Mouse (Mus musculus): Measurements from ENCODE around the gene Rab3a.
A peak's percentile ranks its signal among the peaks of the same experiment; 100 is the strongest.

Rab3a gene

DNA sequence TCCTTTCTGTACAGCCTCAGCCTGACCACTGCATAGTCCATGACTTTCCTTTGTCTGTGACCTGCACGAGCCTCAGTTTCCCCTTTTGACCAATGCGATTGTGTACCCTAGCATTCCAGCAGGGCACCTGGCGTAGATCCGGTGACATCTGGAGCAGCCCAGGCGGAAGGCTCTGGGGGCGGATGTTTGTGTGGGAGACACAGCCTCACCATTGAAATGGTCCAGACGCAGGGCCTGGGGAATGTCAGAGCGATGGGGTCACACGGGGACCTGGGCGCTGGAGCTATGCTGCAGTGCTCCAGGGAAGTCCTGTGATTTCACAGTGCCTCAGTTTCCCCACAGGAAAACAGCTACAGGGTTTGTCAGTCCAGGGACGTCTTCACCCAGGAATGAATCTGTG is 12.3 kb upstream of the Rab3a start:
- no peak for DNase-seq

DNA sequence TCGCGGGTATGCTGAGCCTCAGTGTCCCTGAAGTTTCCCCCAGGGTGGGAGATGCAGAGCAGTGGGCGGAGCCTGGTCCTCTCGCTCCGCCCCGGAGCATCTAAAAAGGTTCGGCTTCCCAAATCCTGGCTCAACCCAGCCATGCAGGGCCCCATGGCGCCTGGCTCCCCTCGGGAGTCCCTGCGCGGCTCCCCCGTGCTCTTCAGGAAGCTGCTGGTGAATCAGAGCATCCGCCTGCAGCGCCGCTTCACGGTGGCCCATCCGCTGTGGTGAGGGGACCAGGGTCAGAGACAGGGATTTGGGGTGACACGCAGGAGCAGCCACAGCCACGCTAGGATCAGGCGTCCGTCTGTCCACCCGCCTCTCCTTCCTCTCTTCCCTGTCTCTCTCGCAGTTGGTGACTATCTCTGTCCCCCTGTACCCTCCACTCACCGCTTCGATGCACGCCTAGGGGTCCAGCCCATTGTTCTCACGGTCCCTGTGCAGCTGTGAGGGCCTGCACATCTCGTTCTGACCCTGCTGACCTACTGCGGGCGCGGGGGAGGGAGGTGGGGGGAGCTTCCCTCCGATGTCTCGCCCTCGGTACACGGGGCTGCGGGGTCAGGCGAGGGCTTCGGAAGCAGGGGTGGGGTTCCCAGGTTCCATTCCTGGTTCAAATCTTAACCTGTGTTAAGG is 11.4 kb upstream of the Rab3a start:
- no peak for DNase-seq

DNA sequence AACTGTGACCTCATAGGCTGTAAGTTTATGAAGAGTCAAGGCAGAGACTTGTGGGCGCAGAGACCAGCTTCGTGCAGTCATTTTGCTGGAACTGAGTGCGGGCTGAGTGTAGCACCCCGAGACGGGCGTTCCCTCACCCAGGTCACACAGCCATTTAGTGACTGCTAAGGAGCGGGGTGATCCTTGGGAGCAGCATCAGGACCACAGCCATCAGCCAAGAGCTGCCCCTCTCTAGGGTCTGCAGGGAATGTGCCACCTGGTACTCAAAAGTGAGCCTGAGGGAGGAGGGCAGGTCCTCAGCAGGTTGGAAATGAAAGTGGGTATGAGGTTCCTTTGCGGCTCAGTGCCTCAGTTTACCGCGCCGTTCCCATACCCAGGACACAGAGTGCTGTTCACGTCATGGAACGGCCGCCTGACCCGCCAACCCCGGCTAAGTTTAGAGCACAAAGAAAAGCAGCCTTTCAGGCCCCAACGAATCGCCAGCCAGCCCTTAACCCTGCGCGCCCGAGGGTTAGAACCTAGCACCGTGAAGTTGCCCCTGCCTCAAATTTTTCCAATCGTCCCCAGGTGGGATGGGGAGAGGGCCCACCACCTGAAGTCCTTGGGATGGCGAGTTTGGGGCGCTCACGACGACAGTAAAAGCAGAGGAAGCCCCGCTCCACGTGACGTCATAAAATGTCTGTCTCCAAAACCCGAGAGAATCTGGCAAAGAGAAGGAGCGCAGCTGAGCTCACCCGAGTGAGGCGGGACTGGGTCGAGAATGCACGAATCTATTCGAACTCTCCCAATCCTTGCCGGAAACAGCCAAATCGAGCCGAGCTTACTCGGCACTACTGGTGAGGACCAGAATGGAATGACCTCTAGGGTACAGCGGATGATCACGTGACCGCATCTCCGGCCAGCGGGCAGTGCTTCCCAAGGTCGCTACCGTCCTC is 10.6 kb upstream of the Rab3a start:
- peak; percentile 71 to 81 for DNase-seq

DNA sequence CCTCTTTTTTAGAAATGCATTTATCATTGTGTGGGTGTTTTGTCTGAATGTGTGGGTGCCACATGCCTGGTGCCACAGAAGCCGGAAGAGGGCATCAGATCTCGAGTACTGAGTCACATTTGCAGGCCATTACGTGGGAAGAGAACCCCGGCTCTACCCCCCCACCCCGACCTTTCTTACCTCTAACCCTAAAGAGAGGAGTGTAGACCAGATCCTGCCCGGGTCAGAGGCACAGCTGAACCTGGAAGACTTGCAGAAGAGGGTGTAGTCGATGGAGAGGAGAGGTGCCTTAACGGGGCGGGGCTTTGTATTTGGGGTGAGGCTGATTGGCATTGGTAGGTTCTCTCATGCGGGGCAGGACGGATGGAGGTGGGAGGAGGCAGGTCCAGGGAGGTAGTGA is 9.7 kb upstream of the Rab3a start:
- DNase-seq, result no peak

DNA sequence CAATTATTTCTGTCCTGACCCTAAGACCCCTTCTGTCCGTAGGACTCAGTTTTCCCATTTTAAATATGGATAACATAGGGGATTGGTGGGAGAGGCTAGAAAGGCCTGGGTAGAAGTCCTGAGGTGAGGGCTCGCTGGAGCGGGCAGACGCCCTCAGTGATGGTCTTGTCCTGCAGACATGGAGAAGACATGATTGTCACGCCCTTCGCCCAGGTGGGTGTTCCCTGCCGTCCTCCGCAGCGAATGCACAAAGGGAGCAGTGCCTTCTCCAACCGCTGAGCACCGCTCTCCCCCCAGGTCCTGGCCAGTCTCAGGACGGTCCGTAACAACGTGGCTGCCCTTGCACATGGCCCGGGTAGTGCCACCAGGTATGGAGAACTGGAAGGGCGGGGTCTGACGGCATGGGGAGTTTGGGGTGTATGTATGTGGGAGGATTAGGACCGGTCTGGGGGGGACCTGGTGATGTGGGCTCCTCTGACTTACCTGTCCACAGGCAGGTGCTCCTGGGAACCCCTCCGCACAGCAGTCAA is 8.7 kb upstream of the Rab3a start:
- no peak for DNase-seq

DNA sequence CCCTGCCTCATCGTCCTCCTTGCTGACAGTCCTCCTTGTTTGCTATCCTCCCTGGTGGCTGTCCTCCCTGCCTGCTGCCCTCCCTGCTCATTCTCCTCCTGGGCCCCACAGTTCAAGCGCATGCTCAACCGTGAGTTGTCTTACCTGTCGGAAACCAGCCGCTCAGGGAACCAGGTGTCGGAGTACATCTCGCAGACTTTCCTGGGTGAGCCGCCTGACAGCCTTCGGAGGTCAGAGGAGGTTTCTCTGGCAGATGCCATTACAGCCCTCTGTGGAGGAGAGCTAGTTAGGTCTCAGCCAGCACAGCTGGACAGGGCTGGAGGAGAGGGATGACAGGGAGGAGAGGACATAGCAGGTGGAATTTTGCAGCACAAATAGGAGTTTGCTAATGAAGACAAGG is 7.8 kb upstream of the Rab3a start:
- DNase-seq, result no peak

DNA sequence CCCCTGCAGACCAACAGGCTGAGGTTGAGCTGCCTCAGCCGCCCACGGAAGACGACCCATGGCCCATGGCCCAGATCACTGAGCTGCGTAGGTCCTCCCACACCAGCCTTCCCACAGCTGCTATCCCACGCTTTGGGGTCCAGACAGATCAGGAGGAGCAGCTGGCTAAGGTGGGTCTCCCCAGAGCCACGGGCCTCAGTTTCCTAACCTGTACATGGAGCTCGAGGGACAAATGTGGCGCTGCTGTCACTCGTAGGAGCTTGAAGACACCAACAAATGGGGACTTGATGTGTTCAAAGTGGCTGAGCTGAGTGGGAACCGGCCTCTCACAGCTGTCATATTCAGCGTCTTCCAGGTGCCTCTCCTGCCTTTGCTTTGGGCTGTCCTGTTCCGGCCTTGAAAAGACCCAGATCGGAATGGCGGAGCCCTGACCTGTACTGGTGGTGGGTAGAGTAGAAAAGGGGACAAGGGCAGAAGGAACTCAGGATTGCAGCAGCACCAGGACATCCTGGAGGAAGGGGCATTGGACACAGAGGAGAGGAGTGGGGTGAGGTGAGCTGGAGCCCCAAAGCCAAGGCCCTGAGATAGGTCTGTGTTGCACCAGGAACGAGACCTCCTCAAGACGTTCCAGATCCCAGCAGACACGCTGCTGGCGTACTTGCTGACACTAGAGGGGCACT is 7.1 kb upstream of the Rab3a start:
- DNase-seq, result no peak

DNA sequence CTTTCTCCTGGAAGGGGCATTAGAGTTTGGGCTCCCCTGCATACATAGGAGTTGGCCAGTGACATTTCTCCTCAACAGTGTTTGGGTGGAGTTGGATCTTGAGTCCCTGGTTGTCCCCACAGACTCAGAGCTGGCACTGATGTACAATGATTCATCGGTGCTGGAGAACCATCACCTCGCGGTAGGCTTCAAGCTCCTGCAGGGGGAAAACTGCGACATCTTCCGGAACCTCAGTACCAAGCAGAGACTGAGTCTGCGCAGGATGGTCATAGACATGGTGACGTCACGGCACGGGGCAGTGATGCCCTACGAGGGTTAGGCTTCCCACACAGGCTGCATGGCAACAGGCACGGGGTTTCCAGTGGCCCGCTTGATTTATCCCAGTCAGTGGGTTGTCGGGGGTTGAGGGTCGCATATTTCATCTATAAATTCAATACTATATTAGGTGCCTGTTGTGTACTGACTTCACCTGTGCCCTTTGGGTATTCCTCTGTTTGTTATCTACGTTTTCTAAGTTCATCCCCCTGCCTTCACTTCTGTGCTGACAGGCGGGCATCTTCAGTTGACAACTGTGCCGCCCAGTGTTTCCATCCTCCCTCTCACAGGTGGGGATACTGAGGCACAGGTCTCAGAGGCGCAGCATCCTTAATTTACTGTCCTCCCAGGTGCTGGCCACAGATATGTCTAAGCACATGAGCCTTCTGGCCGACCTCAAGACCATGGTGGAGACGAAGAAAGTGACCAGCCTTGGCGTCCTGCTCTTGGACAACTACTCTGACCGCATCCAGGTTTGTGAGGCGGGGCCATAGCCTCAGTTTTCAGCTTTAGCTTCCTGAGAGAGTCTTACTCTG is 6.0 kb upstream of the Rab3a start:
- no peak for DNase-seq

DNA sequence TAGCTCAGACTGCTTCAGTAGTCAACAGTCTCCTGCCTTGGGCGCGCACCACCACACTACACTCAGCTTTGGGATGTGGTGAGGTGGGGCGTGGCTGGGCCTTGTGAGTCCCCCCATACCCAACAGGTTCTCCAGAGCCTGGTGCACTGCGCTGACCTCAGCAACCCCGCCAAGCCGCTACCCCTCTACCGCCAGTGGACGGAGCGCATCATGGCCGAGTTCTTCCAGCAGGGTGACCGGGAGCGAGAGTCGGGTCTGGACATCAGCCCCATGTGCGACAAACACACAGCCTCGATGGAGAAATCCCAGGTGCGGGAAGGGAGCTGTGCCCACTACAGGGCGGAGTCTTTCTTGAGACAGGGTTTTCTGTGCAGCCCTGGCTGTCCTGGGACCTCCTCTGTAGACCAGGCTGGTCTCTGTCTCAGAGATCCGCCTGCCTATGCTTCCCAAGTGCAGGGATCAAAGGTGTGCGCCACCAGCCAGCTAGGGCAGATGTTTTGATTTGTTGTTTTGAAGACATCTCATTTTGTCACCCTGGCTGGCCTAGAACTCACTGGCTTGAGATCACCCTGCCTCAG is 5.3 kb upstream of the Rab3a start:
- no peak for DNase-seq

DNA sequence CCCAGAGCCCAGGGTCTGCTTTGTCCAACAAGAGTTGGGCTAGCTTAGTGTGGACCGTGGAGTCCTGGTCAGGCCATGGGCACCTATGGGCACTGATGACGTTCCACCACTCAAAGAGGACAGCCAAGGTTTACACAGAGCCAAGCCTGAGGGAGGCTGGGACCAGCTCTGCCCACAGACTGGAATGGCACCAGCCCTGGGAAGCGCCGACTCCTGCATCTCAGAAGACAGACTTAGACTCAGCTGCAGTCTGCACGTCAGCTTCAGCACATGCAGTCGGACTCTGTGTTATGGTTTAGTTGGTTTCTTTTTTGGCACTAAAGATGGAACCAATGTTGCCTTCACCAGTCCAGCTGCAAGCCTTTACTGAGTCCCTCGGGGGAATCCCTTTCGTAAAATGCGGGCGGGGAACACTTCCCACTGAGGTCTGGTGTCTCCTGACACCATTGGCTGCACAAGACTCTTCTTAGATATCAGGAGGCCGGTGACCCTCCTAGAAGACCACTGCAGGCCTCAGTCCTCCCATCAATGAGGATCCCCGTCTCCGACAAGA is 4.3 kb upstream of the Rab3a start:
- no peak for DNase-seq

DNA sequence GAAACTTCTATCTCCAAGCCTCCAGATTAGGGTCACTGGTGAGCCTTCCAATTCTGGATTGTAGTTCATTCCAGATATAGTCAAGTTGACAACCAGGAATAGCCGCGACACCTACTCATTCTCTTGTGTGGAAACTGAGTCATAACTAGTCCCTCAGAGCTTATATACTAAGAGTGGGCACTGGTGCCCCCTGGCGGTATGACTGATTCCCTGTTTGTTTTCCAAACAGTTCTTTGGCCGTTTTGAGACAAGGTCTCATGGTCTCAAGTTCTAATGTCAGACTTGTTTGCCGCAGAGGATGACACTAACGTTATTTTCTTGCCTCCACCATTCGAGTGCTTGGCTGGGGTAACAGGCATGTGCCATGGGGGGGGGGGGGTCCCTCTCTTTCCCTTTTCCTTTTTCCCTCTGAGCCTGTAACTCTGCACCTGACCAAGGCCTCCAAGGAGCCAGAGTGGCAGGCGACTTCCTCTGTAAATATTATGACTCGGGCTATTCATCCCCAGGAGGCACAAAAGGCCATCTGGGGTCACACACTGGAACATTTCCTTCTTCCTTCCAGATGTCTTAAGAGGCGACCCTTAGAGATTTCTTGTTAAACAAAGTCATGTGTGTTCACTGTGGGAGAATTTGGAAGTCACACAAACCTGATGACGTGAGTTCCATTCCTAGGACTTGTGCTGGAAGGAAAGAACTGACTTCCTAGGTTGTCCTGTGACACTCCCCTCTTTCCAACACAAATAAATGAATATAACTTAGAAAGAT is 2.3 kb upstream of the Rab3a start:
- DNase-seq, result peak; percentile 90 to 94

DNA sequence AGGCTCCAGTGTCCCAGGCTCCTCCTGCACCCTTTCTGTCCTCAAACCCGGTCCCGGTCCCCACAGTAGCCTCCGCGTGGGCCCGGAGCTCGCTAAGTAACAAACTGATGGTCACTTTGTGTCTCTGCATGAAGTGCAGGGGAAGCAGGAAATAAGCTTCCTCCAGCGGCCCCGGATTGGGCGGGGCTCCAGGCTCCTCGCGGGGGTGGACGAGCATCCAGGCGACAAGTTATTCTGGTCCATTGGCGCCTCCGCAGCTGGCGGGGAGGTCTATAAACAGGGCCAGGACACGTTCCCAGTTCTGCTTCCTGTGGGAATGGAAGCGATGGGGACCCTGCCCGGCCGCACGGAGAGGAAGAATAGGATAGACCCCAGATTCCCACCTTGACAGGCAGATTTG is 1.3 kb upstream of the Rab3a start:
- peak; percentile 91 to 95 for DNase-seq

DNA sequence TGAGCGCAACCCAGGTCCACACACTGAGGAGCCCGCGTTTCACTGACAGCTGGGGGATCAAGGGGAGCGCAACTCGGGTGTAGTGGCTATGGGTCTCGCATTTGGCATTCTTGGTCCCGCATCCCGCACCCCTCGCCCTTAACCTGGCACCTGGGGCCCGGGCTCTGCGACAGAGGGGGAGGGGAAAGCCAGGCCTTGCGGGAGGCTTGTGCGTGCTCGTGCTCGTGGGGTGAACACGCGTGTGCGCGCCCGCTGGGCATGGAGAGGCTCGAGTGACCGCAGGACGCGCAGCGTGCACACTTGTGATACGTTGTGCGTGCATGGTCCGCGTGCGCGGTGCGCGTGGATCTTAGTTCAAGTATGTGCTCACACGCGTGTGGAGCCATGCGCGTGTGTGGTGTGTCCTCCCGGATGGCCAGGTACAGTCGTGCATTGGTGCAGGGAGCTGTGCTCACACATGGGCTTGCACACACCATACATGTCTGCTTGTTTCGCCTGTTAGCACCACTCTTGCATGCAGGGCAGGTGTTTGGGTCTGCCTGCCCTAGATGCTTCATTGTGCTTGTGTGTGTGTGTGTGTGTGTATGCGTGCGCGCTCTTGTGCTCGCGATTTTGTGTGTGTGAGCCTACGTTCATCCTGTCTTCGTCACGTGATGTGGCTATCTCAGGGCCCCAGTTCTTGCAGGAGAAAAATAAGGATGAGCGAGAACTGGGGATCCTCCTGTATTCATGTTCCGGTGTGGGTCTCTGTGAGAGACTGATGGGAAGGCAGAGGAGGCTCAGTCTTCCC is 587 bp downstream of the Rab3a start:
- DNase-seq, result peak in 1 of 2 experiments; percentile 62

DNA sequence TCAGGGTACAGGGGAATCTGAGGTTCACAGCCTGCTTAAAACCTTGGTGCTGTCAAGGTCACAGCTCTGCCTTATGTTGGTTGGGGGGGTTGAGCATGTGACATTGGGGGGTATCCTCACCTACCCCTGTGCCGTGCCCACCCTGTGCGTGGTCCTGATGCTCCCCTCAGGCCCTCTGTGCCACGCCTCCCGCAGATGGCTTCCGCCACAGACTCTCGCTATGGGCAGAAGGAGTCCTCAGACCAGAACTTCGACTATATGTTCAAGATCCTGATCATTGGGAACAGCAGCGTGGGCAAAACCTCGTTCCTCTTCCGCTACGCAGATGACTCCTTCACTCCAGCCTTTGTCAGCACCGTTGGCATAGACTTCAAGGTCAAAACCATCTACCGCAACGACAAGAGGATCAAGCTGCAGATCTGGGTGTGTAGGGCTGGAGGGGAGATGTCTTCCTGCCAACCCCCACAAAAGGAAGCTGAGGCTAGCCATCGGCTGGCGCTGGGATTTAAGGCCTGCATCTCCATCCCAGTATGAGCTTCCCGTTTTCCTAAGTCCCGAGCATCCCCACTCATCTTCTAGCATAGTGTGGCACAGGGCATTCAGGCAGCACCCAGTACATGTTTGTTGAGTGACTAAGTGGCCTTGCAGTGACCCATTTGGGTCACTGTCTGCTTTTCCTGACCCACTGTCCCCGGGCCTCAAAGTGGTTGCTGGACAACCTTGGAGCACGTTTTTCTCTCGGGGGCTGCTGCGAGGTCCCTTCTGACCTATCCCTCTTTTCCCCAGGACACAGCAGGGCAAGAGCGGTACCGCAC is 1.4 kb downstream of the Rab3a start:
- DNase-seq, result peak in 1 of 2 experiments; percentile 6

DNA sequence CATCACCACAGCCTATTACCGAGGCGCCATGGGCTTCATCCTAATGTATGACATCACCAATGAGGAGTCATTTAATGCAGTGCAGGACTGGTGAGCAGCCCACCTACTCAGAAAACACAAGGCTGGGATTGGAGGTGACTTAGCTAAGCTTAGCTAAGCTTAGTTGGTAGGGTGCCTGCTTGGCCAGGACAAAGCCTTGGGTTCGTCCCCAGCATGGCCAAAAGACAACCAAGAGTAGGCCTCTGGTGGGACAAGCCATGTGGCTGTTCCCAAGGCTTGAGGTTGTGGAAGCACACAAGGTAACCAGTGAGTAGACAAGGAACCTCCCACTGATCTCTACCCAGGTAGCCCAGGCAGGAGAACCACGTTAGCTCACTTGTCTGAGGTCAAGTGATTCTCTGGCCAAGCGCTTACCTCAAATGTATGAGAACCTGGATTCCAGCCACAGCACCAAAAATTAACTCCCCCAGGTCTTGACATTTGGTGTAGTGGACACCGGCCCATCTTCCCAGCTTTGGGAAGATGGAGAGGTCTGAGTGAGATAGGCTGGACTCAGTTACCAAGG is 2.1 kb downstream of the Rab3a start:
- DNase-seq, result no peak

DNA sequence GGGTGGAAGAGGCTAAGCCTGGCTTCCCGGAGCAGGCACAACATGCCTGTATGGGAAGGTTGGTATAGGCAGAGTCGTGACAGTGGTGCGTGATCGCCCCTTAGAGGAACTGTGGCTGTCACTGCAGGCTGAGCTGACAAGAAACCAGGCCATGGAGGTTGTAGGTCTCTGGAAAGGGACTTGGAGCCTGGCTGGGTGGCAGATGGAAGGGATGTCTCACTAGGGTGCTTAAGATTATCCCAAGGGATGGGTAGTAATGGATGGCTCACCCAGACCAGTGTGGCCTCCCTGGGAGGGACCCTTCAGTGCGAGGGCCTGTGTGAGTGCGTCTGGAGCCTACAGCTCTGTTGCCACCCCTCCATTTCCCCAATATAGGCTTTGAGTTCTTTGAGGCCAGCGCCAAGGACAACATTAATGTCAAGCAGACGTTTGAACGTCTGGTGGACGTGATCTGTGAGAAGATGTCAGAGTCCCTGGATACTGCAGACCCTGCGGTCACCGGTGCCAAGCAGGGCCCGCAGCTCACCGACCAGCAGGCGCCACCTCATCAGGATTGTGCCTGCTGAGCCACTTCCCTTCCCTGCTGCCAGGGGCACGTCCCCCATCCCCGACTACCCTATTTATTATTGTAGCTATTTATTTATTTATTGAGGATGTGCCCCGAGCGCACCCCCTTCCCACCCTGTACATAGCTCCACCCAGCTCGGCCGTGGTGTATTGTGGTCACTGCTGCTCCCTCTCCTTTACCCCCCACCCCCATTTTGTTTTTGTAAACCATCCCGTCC is 3.2 kb downstream of the Rab3a start:
- DNase-seq, result no peak

DNA sequence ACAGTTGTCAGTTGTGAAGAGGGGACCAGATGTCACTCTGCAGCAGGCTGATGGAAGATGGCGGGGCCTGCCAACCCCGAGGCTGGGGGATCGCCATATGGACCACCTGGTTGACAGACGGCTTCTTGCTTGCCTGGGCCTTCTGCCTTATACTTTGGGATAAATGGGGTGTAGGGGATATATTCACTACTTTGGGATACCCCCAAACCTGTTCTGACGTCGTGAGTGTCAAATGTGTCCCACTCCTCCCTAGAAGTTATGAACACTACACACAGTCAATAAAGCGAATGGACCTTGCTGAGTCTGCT is 3.8 kb downstream of the Rab3a start:
- DNase-seq, result no peak
